Mouse (Mus musculus): Measurements from ENCODE around the gene Pld2. TPM values are rescaled to one million over a fixed set of nuclear protein-coding genes. Genes with fewer than 3 reads are reported as not detected.
A peak's percentile ranks its signal among the peaks of the same experiment; 100 is the strongest.

Gene Pld2
- total and polyA plus RNA-seq, 2 experiments from 2014 or later: 11.6 to 40.5 TPM

DNA sequence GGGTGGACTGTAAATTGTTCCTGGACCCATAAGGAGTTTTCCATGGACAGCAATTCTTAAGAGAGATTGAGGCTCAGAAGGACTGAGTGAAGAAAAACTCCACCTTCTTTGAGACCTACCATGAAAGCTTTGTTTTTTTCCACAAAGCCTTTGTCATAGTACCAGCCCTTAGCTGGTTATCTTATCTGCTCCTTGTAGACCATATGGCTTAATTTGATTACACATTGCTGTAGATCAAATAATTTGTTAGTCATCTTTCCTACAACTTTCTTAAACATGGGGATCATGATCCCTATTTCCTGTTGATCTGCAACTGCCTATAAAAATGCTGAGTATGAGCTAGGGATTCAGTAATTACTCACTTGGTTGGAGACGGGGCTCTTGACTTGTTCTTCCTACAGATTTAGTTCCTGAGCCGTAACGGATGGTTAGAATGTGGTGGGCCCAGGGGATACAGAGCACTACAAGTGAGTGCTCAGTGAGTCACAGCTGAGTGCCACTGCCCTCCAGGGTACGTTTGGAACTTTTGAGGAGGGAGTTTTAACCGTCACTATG is 32.6 kb downstream of the Pld2 start:
- H3K9me3 ChIP-seq (ENCODE audit: low read length): no peaks in the 10 kb centered on the region
- H3K9ac ChIP-seq: no peak overlapping the region
- H3K27ac ChIP-seq (ENCODE audit: low read depth, low read length): no peak overlapping the region
- H3K4me3 ChIP-seq (ENCODE audit: low read depth, low read length): no peak overlapping the region
- no peaks in the 10 kb centered on the region for H3K36me3 ChIP-seq (ENCODE audit: insufficient read depth)
- WGBS: 75% methylated on average over 5 of the region's 5 CpGs
- no peak for TF ChIP-seq CTCF (IDR thresholded peaks at IDR 0.05; ENCODE audit: low read depth)
- DNase-seq: no peak
- no peak for ATAC-seq
- H3K27me3 ChIP-seq (ENCODE audit: insufficient read depth, low read length): no peaks in the 10 kb centered on the region
- H3K4me2 ChIP-seq (ENCODE audit: low read depth): no peak overlapping the region
- H3K4me1 ChIP-seq (ENCODE audit: insufficient read depth): no peaks in the 10 kb centered on the region

DNA sequence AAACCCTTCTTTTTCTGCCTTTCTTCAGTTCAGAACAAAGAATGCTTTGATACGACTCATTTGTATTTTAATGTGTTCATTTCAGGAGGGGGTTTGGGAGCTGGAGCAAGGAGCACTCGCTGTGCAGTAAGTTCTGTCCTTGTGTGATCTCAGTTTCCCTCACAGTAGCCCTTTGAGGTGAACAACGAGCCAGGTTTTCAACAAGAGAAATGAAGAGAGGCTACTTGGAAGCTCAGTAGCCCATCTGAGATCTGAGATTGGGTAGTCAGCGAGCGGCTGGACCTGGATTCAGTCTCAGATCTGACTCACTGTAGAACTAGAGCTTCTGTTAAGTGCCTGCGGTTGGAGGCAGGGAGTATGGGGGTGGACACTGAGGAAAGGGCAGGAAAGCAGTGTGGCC is 34.0 kb downstream of the Pld2 start:
- 24% methylated on average over 6 of the region's 6 CpGs for WGBS
- H3K36me3 ChIP-seq (ENCODE audit: insufficient read depth): no peaks in the 10 kb centered on the region
- ATAC-seq: peak; percentile 38; the same call in 1 of the 2 replicates
- peak overlapping the region; percentile 17; the same call in 1 of the 2 replicates for H3K27ac ChIP-seq (ENCODE audit: low read depth, low read length)
- no peak for DNase-seq
- H3K4me1 ChIP-seq (ENCODE audit: insufficient read depth): no peaks in the 10 kb centered on the region
- TF ChIP-seq CTCF (IDR thresholded peaks at IDR 0.05; ENCODE audit: low read depth): no peak
- no peak overlapping the region for H3K4me2 ChIP-seq (ENCODE audit: low read depth)
- H3K27me3 ChIP-seq (ENCODE audit: insufficient read depth, low read length): no peaks in the 10 kb centered on the region
- no peaks in the 10 kb centered on the region for H3K9me3 ChIP-seq (ENCODE audit: low read length)
- no peak overlapping the region for H3K9ac ChIP-seq
- H3K4me3 ChIP-seq (ENCODE audit: low read depth, low read length): no peak overlapping the region

DNA sequence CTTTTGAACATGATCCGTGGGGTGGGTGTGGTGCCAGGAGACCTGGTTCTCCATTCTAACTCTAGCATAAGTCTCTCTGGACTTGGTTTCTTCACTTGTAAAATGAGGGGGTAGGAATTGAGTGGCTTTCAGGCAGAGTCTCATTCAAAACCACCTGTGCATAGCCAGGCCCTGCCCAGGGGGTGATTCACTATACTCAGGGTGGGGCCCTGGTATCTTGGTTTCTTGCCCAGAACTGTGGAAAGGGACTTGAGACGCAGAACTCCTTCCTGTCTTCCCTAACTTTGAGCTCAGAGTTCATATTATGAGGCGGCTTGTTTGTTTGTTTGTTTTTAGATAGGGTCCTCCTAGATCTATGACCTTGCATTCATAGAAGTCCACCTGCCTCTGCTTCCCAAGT is 37.3 kb downstream of the Pld2 start:
- no peak for TF ChIP-seq CTCF (IDR thresholded peaks at IDR 0.05; ENCODE audit: low read depth)
- Histone ChIP-seq H3K4me2 (ENCODE audit: low read depth) (no peak overlapping the region), H3K4me3 (ENCODE audit: low read depth, low read length) (no peak overlapping the region), H3K9ac (no peak overlapping the region), H3K27me3 (ENCODE audit: insufficient read depth, low read length) (no peaks in the 10 kb centered on the region), H3K36me3 (ENCODE audit: insufficient read depth) (no peaks in the 10 kb centered on the region), H3K4me1 (ENCODE audit: insufficient read depth) (peaks cover 4% of the 10 kb centered on the region; the same call in 1 of the 2 replicates), H3K27ac (ENCODE audit: low read depth, low read length) (no peak overlapping the region), H3K9me3 (ENCODE audit: low read length) (no peaks in the 10 kb centered on the region)
- WGBS: 75% methylated on average over 3 of the region's 3 CpGs
- ATAC-seq (no peak), DNase-seq (no peak)

DNA sequence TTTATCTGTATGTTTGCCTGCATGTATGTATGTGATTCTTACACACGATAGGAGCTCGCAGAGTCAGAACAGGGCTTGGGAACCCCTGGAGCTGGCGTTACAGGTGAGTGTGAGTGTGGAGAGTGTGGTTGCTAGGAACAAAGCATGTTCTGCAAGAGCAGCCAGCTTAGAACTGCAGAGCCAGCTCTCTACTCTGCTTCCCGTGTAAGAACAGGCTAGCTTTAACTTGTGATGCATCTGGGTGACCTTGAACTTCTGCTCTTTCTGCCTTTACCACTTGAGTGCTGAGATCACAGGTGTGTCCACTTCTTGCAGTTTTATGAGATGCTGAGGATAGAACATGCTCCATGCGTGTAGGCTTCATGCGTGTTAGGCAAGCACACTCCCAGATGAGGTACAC is 39.1 kb downstream of the Pld2 start:
- Histone ChIP-seq H3K4me2 (ENCODE audit: low read depth) (no peak overlapping the region), H3K36me3 (ENCODE audit: insufficient read depth) (no peaks in the 10 kb centered on the region), H3K4me1 (ENCODE audit: insufficient read depth) (peaks cover 9% of the 10 kb centered on the region), H3K9me3 (ENCODE audit: low read length) (no peaks in the 10 kb centered on the region), H3K4me3 (ENCODE audit: low read depth, low read length) (no peak overlapping the region), H3K9ac (no peak overlapping the region), H3K27me3 (ENCODE audit: insufficient read depth, low read length) (no peaks in the 10 kb centered on the region), H3K27ac (ENCODE audit: low read depth, low read length) (no peak overlapping the region)
- WGBS: 86% methylated on average over 6 of the region's 6 CpGs
- ATAC-seq: no peak
- no peak for DNase-seq
- TF ChIP-seq CTCF (IDR thresholded peaks at IDR 0.05; ENCODE audit: low read depth): no peak

DNA sequence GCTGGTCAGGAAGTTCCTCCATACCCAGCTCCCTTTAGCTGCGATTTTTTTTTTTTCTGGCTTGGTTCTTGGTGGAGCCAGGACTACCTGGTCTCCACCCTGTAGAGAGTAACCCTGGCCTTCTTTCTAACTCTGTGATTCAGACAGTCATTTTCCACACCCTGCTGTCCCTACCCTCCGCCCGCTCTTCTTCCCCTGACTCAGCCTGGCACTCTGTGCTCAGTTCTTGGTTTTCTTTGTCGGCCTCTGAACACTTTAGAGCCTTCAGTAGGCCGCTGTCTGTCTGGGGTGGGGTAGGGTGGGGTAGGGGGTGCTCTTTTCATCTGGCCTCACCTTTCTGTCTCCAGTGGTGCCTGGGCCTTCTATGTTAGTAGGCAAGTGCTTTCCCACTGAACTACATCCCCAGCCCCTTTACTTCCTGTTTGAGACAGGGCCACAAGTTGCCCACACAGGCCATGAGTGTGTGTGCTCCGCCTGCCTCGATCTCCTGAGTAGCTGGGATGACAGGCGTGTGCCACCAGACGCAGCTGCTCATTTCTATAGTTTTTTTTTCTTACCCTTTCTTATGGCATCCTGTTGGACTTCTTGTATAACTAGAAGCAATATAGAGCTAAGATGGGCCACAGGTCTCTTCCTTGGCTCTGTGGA is 40.0 kb downstream of the Pld2 start:
- ATAC-seq (no peak), DNase-seq (no peak)
- no peaks in the 10 kb centered on the region for H3K27me3 ChIP-seq (ENCODE audit: insufficient read depth, low read length)
- no peak for TF ChIP-seq CTCF (IDR thresholded peaks at IDR 0.05; ENCODE audit: low read depth)
- H3K4me1 ChIP-seq (ENCODE audit: insufficient read depth): peaks cover 9% of the 10 kb centered on the region
- H3K27ac ChIP-seq (ENCODE audit: low read depth, low read length): no peak overlapping the region
- H3K36me3 ChIP-seq (ENCODE audit: insufficient read depth): no peaks in the 10 kb centered on the region
- H3K9ac ChIP-seq: no peak overlapping the region
- H3K9me3 ChIP-seq (ENCODE audit: low read length): no peaks in the 10 kb centered on the region
- H3K4me3 ChIP-seq (ENCODE audit: low read depth, low read length): no peak overlapping the region
- WGBS: 78% methylated on average over 9 of the region's 9 CpGs
- no peak overlapping the region for H3K4me2 ChIP-seq (ENCODE audit: low read depth)

DNA sequence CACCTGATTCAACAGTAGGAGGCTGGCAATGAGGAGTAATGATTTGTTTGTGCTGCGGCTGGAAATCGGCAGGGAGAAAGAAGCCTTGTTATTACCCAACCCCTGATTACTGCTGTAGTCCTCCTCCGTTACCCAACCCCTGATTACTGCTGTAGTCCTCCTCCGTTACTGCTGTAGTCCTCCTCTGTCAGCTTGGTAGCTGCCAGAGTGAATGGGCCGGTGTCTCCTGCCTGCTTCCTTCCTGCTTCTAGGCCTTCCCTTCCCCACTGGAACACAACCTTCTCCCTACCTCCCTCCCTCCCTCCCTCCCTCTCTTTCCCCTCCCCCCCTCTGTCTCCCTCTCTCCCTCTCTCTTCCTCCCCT is 40.5 kb downstream of the Pld2 start:
- no peak overlapping the region for H3K9ac ChIP-seq

DNA sequence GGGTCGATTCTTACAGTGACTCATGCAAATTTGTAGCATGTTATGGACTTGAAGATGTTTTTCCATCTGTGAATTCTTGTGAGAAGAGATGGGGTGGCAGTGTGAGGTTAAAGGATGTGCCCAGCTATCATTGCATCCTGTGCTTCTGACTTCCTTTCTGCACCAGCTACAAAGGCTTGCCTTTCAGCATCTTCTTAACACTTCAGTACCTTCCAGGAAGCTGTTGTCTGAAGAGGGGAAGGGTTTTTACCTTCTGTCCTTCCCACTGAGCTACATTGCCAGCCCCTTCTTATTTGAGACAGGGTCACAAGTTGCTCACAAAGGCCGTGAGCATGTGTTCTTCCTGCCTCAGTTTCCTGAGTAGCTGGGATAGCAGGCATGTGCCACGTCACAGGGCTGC is 41.1 kb downstream of the Pld2 start:
- Histone ChIP-seq H3K4me1 (ENCODE audit: insufficient read depth) (peaks cover 9% of the 10 kb centered on the region), H3K27me3 (ENCODE audit: insufficient read depth, low read length) (no peaks in the 10 kb centered on the region), H3K36me3 (ENCODE audit: insufficient read depth) (no peaks in the 10 kb centered on the region), H3K4me3 (ENCODE audit: low read depth, low read length) (no peak overlapping the region), H3K9me3 (ENCODE audit: low read length) (no peaks in the 10 kb centered on the region), H3K27ac (ENCODE audit: low read depth, low read length) (no peak overlapping the region), H3K9ac (no peak overlapping the region), H3K4me2 (ENCODE audit: low read depth) (no peak overlapping the region)
- TF ChIP-seq CTCF (IDR thresholded peaks at IDR 0.05; ENCODE audit: low read depth): no peak
- WGBS: 82% methylated on average over 3 of the region's 3 CpGs
- no peak for ATAC-seq
- no peak for DNase-seq

More for the DNA sequence above, 40.5 kb downstream of the Pld2 start:
- WGBS: 42% methylated on average over 5 of the region's 5 CpGs
- no peak overlapping the region for H3K27ac ChIP-seq (ENCODE audit: low read depth, low read length)
- DNase-seq (no peak), ATAC-seq (no peak)
- H3K4me1 ChIP-seq (ENCODE audit: insufficient read depth): peaks cover 9% of the 10 kb centered on the region
- H3K27me3 ChIP-seq (ENCODE audit: insufficient read depth, low read length): no peaks in the 10 kb centered on the region
- no peak overlapping the region for H3K4me2 ChIP-seq (ENCODE audit: low read depth)
- no peaks in the 10 kb centered on the region for H3K9me3 ChIP-seq (ENCODE audit: low read length)
- TF ChIP-seq CTCF (IDR thresholded peaks at IDR 0.05; ENCODE audit: low read depth): no peak
- H3K4me3 ChIP-seq (ENCODE audit: low read depth, low read length): no peak overlapping the region
- no peaks in the 10 kb centered on the region for H3K36me3 ChIP-seq (ENCODE audit: insufficient read depth)

All from forebrain, postnatal 0 days (tissue).